Mouse (Mus musculus) spleen, embryonic (tissue): ENCODE data around the gene 5730522E02Rik.

Experiments used
- CTCF ChIA-PET: fragments of 350-600 bp; sonication (Branson Sonifier 250); formaldehyde crosslinking; loops from one replicate; lab custom pipeline; 2022; lab: Charles Lee

5730522E02Rik gene

GRCm38 (mm10) chr11:26128385-26128784 lies 82.2 kb downstream of the 5730522E02Rik start:
- CTCF ChIA-PET = no interaction called here

GRCm38 (mm10) chr11:26125923-26126322 lies 84.6 kb downstream of the 5730522E02Rik start:
- CTCF ChIA-PET = interaction anchor here (0.6 kb wide), 1 partner anchor 383 kb away, joined by 3 read pairs; no protein-coding TSS in a partner anchor

- CTCF ChIA-PET = no interaction called here
Observed at GRCm38 (mm10) chr11:26120781-26121557, 89.6 kb downstream of the 5730522E02Rik start.

DNA sequence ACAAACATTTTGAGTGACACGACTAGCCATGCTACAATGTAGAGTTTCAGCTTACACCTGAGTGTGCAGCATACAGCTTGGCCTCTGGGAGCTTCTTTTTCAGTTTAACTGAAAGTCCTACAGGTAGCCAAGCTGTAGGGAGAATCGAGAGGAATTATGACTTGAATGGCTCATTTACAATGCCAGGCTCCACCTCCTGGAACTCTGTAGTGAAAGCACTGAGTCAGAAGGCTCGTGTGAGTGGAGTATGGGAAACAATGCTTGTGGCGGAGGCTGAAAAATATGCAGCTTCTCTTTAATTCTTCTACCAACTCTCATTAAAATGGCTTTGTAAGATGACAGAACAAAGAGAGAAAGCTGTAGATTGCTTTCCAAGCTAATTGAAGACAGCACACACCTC lies 92.9 kb downstream of the 5730522E02Rik start:
- CTCF ChIA-PET = no interaction called here

DNA sequence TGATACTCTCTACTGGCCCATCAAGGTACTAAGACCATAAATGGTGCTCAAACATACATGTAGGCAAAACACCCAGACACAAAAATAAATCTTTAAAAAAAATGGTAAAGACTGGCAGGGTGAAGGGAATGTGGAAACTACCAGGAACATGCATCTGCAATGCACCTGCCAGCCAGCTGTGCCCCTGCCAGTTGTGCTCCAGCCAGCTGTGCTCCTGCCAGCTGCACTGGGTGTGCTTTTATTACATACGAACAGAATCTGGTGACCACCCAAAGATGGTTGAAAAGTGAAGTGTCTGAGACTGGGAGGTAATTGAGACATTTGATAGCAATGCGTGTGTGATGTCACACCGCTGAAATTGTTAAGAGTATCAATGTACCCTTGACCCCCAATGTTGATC lies 98.4 kb downstream of the 5730522E02Rik start:
- CTCF ChIA-PET = no interaction called here

GRCm38 (mm10) chr11:26108647-26109046 lies 101.9 kb downstream of the 5730522E02Rik start:
- CTCF ChIA-PET = no interaction called here

DNA sequence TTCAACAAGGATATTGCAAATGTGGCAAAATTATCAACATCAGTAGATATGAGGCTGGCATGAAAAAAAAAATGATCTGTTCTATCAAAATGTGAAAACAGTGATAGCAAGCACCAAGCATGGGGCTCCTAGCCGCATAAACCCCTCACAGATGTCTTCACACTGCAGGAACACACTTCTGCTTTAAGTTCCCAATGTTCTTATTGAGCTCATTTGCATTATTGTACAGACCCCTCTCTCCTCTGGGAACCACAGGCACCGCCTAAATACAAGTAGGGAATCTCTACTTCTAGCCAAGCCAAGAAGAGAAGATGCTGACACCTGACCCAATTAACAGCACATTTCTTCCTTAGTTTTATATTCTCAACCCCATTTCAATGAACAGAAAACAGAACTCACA lies 105.9 kb downstream of the 5730522E02Rik start:
- CTCF ChIA-PET = no interaction called here

DNA sequence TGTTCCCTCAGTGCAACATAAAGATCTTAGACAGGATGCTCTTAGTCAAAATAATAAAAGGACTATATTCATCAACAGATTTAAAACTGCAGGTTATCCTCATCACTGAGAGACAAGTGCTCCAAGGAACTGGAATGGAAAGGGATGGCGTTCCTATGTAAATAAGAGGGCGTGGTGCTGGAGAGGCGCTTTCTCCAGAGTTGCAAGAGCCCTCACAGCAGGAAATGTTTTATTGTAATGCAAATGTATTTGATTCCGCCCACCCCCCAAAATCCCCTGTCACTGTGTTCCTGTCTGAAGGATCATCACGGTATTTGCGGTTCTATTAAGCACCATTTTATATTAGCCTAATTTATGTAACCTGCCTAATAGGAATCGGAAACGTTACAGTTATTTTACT lies 106.9 kb downstream of the 5730522E02Rik start:
- CTCF ChIA-PET = no interaction called here

- CTCF ChIA-PET = no interaction called here
Observed at GRCm38 (mm10) chr11:26102878-26103277, 107.7 kb downstream of the 5730522E02Rik start.

DNA sequence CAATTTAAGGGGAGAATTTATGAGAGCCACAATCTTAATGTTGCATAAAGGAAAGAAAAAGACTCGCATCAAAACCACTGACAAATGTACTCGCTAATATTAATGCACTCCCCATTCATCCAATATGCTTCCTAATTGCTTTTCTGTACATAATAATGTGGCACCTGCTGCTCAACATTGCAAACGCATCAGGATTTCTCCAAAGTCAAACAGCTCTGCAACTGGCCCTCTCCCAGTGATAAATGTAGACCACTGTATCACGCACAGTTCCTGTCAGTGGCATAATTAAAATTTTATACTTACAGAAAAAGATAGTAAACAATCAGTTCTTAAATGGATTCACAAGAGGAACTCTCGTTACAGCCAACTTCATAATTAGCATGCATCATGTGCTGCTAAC lies 110.5 kb downstream of the 5730522E02Rik start:
- CTCF ChIA-PET = no interaction called here

DNA sequence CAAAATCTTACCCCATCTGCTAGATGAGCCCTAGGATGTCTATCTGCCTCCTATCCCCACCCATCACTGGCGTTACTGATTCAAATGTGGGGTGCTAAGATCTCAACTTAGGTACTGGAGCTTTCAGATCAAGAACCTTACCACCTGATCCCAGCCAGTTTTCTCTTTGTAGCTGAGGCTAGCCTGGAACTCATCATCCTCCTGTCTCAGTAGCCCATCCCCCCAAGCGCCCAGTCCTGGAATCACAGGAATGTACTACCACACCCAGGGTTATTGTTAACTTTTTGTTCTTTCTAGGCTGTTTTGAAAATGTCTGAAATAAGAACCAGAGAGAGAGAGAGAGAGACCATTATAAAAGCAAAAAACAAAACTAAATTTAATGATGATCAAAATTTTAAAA lies 111.6 kb downstream of the 5730522E02Rik start:
- CTCF ChIA-PET = no interaction called here

DNA sequence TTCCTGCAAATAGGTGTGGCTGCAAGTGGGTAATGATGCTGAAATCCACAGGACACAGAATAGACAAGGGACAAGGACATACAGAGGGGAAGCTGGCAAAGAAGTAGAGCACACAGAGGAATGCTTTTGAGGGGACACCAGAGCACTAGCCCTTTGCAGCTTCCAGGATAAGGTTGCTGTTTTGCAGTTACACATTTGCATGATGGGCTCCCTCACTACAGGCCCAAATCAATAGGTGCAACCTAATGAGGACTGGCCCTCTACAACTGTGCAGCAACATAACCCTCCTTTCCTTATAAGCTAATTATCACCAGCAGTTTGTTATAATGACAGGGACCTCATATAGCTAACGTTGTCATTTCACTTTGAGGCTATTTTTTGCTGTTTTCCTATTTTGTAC lies 114.5 kb downstream of the 5730522E02Rik start:
- CTCF ChIA-PET = no interaction called here

DNA sequence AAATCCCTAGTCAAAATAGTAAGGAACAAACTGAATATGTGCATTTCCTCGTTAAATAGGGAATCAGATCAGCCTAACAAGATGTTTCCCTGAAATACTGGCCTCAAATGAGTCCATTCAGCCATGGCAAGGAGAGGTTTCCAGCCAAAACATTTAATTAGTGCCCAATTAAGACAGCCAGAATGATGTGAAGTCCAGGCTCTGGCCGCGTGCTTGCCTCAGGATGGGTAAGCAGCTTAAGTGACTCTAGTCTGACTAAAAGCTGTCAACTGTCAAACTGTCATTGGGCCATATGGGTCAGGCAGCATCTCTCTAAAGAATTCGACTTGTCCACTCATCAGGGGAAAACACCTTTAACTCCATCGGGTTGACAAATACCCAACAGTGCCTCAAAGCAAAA lies 121.6 kb downstream of the 5730522E02Rik start:
- CTCF ChIA-PET = no interaction called here

DNA sequence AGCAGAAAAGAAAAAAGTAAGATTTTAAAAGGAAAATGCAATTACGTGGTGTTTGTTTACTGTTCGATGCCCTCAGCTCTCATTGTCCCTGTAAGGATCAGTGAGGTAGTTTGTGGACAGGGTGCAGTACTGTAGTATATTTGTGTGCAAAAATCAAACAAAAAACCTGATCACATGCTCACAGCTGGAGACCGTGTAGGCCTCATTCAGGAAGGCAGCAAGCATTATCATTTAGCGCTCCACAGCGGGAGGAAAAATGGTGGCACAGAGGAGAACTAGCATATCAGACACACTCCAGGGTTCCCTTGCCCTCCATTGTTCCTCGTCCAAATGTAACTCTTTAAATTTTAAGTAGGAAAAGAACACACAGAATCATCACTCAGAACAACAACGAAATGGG lies 123.9 kb downstream of the 5730522E02Rik start:
- CTCF ChIA-PET = no interaction called here

DNA sequence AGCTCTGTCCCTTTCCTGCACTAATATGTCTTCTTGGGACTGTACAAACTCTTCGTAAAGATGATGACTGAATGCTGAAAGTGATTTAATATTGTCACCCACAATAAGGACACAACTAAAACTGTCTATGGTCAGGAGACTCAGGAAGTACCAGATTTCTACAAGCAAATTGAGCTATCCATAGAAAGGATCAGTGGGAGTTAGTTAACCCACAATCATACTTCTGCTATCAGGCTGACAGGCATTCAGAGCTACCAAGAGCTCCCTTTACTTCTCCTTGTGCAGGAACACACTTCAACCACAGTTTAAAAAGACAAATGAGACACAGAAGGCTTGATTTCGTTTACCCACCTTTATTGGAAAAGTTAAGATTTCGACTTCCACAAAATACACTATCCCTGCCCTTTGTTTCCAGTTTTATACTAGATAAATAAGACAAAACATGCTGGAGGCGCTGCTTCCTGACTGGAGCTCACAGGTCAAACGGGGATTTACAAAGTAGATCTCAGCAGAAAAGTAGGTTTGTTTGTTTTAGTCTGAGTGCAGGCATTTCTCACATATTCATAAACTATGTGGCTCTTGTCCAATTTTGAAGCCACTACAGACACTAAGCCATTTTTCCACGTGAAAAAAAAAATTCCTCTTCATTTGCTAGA lies 125.1 kb downstream of the 5730522E02Rik start:
- CTCF ChIA-PET = no interaction called here

DNA sequence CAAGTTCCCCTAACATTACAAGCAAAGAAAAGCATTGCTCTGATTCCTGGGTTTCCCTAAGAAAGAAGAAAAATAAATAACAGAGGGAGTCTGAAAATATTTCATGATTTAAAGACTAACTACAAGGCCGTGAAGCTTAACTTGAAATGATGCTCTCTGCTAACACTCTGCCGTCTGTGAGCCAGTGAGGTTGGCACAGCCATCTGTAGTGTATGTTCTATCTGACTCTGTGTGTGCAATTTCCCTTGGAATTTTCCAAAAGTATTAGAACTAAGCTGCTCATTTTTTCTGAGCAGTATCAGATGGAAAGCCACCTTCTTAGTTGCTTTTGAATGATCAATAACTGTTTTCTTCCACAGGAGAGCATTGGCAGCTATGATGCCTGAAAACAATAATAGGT lies 134.2 kb downstream of the 5730522E02Rik start:
- CTCF ChIA-PET = no interaction called here

DNA sequence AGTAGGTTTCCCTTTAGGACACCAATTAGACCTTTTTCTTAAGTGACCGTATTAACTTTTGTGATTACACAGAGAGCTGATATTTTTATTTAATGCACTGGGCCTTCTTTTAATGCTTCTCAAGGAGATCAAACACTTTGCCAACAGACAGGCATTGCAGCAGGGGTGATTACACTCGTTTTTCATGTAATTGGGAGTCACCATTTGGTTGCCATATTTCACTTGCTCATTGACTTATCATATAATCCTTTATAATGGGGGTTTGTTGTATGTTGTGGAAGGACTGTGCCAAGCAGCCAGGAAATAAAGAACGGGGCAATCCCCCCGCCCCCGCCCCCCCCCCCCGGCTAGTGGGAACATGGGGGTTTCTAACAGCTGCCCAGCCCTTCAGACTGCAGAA lies 135.0 kb downstream of the 5730522E02Rik start:
- CTCF ChIA-PET = no interaction called here

DNA sequence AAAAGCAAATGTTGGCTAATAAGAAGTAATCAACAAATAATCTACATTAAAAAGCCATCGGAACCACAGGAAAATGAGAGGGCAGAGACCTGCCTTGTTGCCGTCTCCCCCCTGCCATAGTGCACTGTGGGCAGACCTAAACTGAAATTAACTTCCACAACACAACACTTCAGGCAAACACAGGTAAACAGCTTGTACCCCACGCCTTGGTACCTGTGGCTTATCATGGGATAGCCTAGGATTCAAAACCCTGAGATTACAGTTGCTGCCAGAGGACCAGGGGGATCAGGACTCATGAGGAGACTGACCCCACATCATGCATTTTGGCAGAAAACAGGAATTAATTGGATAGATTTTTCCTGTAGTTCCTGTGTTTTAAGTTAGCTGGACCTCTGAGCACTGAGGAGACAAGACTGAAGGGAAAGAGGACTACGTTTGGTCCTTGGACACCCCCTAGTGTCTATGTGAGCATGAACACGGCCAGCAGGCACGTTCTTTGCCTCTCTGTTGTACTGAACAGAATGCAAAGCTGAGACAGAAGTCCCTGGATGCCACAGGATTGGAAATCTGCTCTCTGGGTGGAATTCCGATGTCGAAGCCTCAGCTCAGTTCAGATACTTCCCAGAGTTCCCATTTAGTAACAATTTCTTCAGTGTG lies 136.8 kb downstream of the 5730522E02Rik start:
- CTCF ChIA-PET = no interaction called here

DNA sequence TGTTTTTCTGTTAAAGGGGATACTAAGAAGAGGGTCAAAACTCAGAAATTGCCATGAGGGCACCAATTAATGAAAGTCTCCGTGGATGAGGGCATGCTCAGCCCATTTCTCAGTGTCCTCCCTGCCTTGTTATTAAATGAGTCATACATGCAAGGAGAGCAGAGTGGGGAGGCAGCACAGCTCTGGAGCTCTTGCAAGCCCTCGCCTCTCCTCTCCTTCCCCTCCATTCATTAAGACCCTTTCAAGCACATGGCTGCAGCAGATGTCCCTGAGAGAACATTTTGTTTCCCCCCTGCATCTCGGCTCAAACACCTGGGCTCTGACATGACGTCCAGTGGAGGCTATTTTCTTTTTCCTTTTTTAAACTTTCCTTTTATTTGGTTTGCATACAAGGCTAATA lies 138.5 kb downstream of the 5730522E02Rik start:
- CTCF ChIA-PET = no interaction called here

- CTCF ChIA-PET = no interaction called here
Observed at GRCm38 (mm10) chr11:26063252-26063651, 147.3 kb downstream of the 5730522E02Rik start.

DNA sequence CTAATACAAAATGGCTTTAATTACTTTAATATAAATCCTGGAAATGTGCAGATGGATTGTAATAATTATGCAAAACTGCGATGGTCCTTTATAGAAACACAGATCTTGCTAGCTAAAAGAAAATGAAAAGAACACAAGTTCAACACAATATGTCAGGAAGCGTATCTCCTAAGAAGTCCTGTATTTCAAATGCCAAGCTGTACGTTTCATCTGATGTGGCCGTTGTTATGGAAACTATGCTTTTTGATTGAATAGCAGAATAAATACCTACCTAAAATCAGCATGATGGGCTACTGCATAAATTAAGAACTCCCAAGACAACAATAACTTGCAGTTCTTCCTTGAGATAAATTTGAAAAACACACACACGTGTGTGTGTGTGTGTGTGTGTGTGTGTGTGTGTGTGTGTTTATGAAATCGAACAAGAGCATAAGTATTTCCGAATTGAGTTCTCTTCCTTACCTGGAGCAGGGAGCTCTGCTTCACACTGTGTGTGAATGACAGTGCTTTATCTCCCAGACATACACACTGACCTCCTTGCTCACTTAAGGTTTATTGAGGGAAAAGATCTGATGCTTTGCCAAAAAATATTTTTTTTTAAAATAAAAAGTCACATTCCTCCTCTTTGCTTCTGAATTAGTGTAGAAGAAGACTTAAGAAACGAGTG lies 149.0 kb downstream of the 5730522E02Rik start:
- CTCF ChIA-PET = no interaction called here

- CTCF ChIA-PET = no interaction called here
Observed at GRCm38 (mm10) chr11:26013527-26013926, 197.0 kb downstream of the 5730522E02Rik start.
